Mouse (Mus musculus): ENCODE data around the gene Olfr1338.

DNA sequence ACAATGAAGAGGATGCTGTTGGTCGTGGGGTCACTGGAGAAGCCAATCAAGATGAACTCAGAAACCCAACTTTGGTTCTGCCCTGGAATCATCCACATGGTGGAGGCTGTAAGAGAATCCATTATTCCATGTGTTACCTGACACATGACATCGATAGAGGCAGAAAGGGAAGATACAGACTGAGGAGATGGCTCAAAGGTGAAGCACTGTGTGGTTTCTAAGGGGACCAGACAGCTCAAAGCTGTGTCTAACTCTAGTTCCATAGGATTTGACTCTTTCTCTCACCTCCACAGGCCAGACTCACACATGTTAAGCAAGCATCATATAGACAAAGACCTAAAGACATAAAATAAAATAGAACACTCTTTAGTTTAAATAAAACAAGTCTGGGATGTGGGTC lies 23.9 kb upstream of the Olfr1338 start, which contains the start of gene Olfr1337:
- no peak for TF ChIP-seq ETS1 (conservative IDR thresholded peaks at IDR 0.05; ENCODE audit: low read depth, low read length)
- TF ChIP-seq JUND (conservative IDR thresholded peaks at IDR 0.05; ENCODE audit: low read depth, low read length) = no peak
- TF ChIP-seq CTCF (conservative IDR thresholded peaks at IDR 0.05 in 1 of 2, IDR thresholded peaks at IDR 0.05 in 1 of 2; ENCODE audit: low read depth in 2 of 2, low read length in 2 of 2) = no peak
- TF ChIP-seq POLR2A (IDR thresholded peaks at IDR 0.05; ENCODE audit: low read depth, low read length) = no peak
- no peak for TF ChIP-seq RCOR1 (conservative IDR thresholded peaks at IDR 0.05; ENCODE audit: low read depth, low read length)
- TF ChIP-seq ZMIZ1 (IDR thresholded peaks at IDR 0.05; ENCODE audit: low read depth, low read length) = no peak
- no peak for TF ChIP-seq ZKSCAN1 (IDR thresholded peaks at IDR 0.05; ENCODE audit: borderline replicate concordance, low read depth, low read length)

Data from CH12.LX (cell line).